Mouse (Mus musculus): ENCODE measurements around the gene Patl1. TPM values are rescaled to one million over a fixed set of nuclear protein-coding genes. Genes with fewer than 3 reads are reported as not detected.

Gene Patl1
- polyA plus RNA-seq, 1 experiment, result 15.9 TPM

DNA sequence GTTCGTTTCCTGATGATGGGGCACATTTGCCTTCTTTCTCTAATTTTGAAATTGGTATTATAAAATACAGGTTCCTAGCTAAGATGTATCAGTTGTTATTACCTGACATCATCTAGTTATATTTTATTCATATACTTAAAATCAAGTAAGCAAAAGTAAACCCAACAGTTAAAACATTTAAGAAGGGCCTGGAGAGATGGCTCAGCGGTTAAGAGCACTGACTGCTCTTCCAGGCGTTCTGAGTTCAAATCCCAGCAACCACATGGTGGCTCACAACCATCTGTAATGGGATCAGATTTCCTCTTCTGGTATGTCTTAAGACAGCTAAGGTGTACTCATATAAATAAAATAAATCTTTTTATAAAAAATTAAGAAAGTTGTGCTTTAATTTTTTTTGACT, 75.6 kb downstream of the Patl1 start:
- no peak for DNase-seq
- Histone ChIP-seq H3K4me1 (ENCODE audit: control insufficient read depth, insufficient read depth, low read length) (no peaks in the 10 kb centered on the region), H3K4me3 (replicated peaks; ENCODE audit: extremely low read depth, low read depth, low read length) (no peak overlapping the region)
- no peak for TF ChIP-seq CTCF (IDR thresholded peaks at IDR 0.05; ENCODE audit: insufficient read depth, low read length)
- TF ChIP-seq POLR2A (IDR thresholded peaks at IDR 0.05; ENCODE audit: borderline replicate concordance, extremely low read depth, low read depth, low read length), result no peak
- 91% methylated on average over 3 of the region's 3 CpGs for WGBS

DNA sequence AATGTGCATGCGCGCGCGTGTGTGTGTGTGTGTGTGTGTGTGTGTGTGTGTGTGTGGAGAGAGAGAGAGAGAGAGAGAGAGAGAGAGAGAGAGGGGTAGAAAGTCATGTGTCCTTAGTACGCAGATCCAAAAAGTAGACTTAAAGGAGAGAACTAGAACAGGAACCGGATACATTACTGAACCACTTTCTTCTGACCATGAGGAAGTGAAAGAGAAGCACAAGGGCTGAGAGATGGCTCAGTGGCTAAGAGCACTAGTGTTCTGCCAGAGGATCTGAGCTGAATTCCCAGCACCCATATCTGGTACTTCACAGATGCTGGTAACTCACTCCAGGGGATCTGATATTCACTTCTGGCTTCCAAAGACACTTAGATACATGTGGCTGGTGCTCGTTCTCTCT, 77.1 kb downstream of the Patl1 start:
- Histone ChIP-seq H3K4me3 (replicated peaks; ENCODE audit: extremely low read depth, low read depth, low read length) (no peak overlapping the region), H3K4me1 (ENCODE audit: control insufficient read depth, insufficient read depth, low read length) (no peaks in the 10 kb centered on the region)
- DNase-seq, result no peak
- WGBS, result 88% methylated on average over 7 of the region's 7 CpGs
- TF ChIP-seq CTCF (IDR thresholded peaks at IDR 0.05; ENCODE audit: insufficient read depth, low read length) (no peak), POLR2A (IDR thresholded peaks at IDR 0.05; ENCODE audit: borderline replicate concordance, extremely low read depth, low read depth, low read length) (no peak)

DNA sequence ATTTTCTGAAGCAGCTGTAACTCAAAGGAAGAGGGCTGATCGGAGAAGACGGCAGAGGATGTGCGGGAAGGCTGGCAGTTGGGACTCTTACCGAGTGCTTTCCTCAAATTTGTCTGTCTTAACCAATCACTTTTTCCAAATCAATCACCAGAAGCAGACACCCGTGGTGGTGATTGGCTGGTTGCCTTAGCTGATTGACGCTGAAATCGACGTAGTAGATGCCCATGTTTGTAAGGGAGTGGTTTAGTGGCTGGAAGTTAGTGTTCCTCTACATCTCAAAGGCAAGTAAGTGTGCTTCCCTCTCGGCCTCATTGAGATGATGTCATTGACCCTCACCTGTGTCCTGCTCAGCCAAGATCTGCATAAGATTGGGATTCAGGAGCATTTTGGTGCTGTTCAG, 79.8 kb downstream of the Patl1 start:
- no peak for TF ChIP-seq CTCF (IDR thresholded peaks at IDR 0.05; ENCODE audit: insufficient read depth, low read length)

DNA sequence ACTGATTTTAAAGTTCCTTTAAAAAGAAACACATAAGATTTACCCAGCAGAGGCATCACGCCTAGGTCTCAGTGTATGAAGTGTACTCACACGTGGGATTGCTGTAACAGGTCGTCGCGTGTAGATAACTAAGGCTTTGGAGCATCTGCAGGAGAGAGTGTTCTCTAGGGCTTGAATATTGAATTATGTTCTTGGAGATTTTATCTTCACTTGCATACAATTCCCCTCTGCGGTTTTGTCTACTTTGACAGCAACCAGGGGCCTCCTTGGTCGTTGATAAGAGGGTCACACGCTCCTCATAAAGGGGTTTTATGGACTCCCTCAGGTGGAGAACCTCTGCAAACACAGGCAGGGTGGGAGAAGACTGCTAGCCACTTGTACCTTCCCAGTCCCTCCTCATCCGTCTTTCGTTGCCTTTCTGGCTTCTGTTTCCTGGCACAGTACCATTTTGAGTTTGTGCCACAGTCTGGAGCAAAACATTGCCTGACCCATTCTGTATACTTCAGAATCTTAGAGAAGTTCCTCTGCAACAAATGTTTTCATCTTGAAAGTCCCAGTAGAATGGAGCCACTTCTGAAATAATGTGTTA, 80.3 kb downstream of the Patl1 start:
- Histone ChIP-seq H3K4me3 (replicated peaks; ENCODE audit: extremely low read depth, low read depth, low read length) (no peak overlapping the region), H3K4me1 (ENCODE audit: control insufficient read depth, insufficient read depth, low read length) (no peaks in the 10 kb centered on the region)
- WGBS, result 81% methylated on average over 10 of the region's 10 CpGs
- DNase-seq, result no peak
- TF ChIP-seq POLR2A (IDR thresholded peaks at IDR 0.05; ENCODE audit: borderline replicate concordance, extremely low read depth, low read depth, low read length) (no peak), CTCF (IDR thresholded peaks at IDR 0.05; ENCODE audit: insufficient read depth, low read length) (no peak)

More for the DNA sequence above, 79.8 kb downstream of the Patl1 start:
- Histone ChIP-seq H3K4me3 (replicated peaks; ENCODE audit: extremely low read depth, low read depth, low read length) (no peak overlapping the region), H3K4me1 (ENCODE audit: control insufficient read depth, insufficient read depth, low read length) (no peaks in the 10 kb centered on the region)
- DNase-seq, result no peak
- 91% methylated on average over 9 of the region's 9 CpGs for WGBS

Other genes starting within 250 kb of the Patl1 start
- not detected in 2 replicates for gene Oosp1, start 221.2 kb upstream of the Patl1 start, polyA plus RNA-seq (2012; rRNA removed)
- not detected in 2 replicates for gene Oosp3, start 215.3 kb upstream of the Patl1 start, polyA plus RNA-seq (2012; rRNA removed)
- gene Gif, start 164.8 kb upstream of the Patl1 start, polyA plus RNA-seq (2012; rRNA removed), result 0.14 and 0.18 TPM in 2 replicates
- 4.8 and 6.6 TPM in 2 replicates for gene Mrpl16, start 142.0 kb upstream of the Patl1 start, polyA plus RNA-seq (2012; rRNA removed)
- 22.1 and 23.1 TPM in 2 replicates for gene Stx3, start 93.0 kb upstream of the Patl1 start, polyA plus RNA-seq (2012; rRNA removed)
- gene Olfr1417, start 73.2 kb upstream of the Patl1 start, polyA plus RNA-seq (2012; rRNA removed), result not detected in 2 replicates
- gene Olfr1418, start 51.3 kb upstream of the Patl1 start, polyA plus RNA-seq (2012; rRNA removed), result not detected in 2 replicates
- gene Olfr1419, start 37.3 kb upstream of the Patl1 start, polyA plus RNA-seq (2012; rRNA removed), result not detected in 2 replicates
- gene Olfr1420, start 25.8 kb upstream of the Patl1 start, polyA plus RNA-seq (2012; rRNA removed), result not detected in 2 replicates
- gene Osbp, start 53.5 kb downstream of the Patl1 start, polyA plus RNA-seq (2012; rRNA removed), result 14.0 and 23.4 TPM in 2 replicates
- gene Olfr1423, start 128.9 kb downstream of the Patl1 start, polyA plus RNA-seq (2012; rRNA removed), result not detected in 2 replicates
- gene Olfr1424, start 150.3 kb downstream of the Patl1 start, polyA plus RNA-seq (2012; rRNA removed), result not detected in 2 replicates
- not detected in 2 replicates for gene Olfr1425, start 165.3 kb downstream of the Patl1 start, polyA plus RNA-seq (2012; rRNA removed)
- gene Olfr1426, start 179.6 kb downstream of the Patl1 start, polyA plus RNA-seq (2012; rRNA removed), result not detected in 2 replicates
- not detected in 2 replicates for gene Olfr1427, start 190.9 kb downstream of the Patl1 start, polyA plus RNA-seq (2012; rRNA removed)
- not detected in 2 replicates for gene Olfr1428, start 203.5 kb downstream of the Patl1 start, polyA plus RNA-seq (2012; rRNA removed)
- gene Olfr76, start 210.8 kb downstream of the Patl1 start, polyA plus RNA-seq (2012; rRNA removed), result not detected in 2 replicates

All from lung, adult 2 months (tissue).